Mouse (Mus musculus) erythroblast, embryonic 14.5 days (primary cell): Measurements from ENCODE around the gene Uvrag.

Source experiments
- GATA1 ChIP-seq: IDR thresholded peaks from 2 replicates; pipeline ENCODE4 v1.6.1; 2012; ENCODE audit warnings: low read length, inconsistent platforms, mixed read lengths
- TAL1 ChIP-seq: IDR thresholded peaks from 3 replicates; pipeline ENCODE4 v1.6.1; 2012; ENCODE audit warnings: low read length, inconsistent platforms, mixed read lengths

DNA sequence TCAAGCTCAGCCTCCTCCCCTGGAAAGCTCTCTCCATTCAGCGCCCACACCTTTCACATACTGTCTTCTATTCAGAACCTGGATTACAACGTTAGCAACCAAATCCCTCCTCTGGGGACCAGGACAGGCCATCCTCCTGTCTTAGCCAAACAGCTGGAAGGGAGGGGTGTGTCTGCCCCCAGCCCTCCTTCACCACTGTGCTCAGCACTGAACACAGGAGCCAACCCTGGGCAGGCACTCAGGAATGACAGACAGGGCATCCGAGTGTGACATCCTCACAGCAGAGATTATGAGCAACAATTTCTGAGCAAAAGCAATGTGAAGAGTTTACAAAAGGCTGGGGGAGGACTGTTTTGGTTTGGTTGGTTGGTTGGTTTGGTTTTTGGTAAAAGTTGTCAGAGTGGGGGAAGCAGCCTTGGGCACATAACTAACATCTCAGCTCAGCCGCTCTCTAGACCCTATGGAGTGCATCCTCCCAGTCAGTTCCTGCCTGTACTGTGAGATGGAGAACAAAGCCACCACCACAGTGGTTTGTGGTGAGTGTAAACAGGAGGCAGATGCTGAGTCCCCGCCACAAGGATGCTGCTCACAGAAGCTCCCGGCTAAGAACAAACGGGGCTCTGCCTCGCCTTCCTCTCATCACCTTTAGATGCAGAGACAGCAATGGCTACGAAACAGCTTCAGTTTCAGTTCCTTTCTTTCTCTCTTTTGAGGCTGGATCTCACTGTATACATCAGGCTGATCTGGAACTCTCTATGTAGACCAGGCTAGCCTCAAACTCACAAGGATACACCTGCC lies 54.1 kb downstream of the Uvrag start:
- TF ChIP-seq GATA1 (no peak), TAL1 (no peak)
